Mouse (Mus musculus) cerebral cortex, adult 2 months (tissue): Measurements from ENCODE around the gene Shisa8.

Source experiments
- WGBS: fragments of 180-500 bp; shearing (Covaris S2); methylation state at CpG from one replicate; pipeline ENCODE4 v1.1.7; 2018; 5-methylcytosine and 5-hydroxymethylcytosine counted together

Shisa8 gene

DNA sequence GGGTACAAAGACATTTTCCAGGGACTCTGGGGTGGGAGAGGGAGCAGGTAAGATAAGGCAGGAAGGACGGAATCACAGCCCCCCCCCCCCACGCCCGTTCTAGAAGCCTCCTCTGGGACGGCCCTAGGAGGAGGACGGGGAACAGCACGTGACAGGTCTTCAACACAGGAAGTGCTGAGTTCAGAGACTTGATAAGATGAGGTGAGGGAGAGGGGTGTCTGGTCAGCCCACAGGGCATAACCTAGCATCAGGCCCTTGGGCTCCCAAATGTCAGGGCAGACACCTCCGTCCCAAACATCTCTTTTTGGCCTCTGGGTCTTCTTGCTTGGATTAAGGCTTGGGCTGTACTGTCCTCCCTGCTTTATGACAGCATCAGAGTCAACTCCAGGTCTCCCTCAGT lies 10.6 kb upstream of the Shisa8 start:
- 75% methylated on average over 7 of the region's 7 CpGs for WGBS

- WGBS: 71% methylated on average over 14 of the region's 14 CpGs
Observed at GRCm38 (mm10) chr15:82221104-82221860, 8.7 kb upstream of the Shisa8 start.

DNA sequence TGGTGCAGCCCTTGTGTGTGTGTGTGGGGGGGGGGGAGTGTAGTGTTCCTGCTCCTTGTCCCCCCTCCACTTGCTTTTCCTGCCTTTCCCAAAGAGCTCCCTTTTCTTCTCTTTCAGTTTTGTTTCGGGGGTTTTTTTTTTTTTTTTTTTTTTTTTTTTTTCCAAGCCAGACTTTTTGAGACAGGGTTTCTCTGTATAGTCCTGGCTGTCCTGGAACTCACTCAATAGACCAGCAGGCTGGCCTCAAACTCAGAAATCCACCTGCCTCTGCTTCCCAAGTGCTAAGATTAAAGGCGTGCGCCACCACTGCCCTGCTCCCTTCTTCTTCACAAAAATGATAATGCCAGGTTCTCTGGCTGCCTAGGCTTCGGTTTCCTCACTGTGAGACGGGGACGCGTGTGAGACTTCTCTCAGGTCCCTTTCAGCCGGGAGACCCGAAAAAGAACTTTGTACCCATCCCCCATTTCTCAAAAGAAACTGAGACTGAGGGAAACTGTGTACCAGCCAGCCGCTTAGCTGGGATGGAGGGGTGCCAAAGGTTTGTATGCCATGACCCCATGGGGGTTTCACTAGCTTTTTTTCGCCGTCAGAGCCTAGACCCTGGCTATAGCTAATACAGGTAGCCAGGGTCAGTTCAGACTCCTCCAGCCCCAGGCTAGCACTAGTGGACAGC lies 7.5 kb upstream of the Shisa8 start:
- WGBS: 63% methylated on average over 11 of the region's 12 CpGs

GRCm38 (mm10) chr15:82218778-82219666 lies 6.4 kb upstream of the Shisa8 start:
- 81% methylated on average over 26 of the region's 26 CpGs for WGBS

- WGBS: 65% methylated on average over 9 of the region's 9 CpGs
Observed at GRCm38 (mm10) chr15:82217980-82218379, 5.4 kb upstream of the Shisa8 start.

DNA sequence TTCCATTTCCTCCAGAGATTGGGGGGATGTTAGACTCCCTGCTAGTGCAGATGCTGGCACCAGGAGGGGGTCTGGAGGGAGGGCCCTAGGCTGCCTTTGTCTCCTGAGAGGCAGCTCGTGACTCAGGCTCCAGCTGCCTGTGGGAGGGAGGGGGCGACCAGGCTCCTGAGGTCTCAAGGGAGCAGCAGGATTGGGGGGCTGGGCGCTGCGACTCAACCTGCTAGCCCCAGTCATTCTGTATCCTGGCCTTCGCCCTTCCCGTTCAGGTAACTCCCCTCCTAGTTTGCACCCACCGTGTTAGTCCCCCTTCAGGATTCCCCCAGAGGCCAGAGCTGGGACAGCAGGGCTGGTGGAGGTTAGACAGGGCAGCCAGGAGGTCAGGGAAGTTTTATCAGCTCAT lies 4.4 kb upstream of the Shisa8 start:
- 72% methylated on average over 7 of the region's 7 CpGs for WGBS

GRCm38 (mm10) chr15:82216142-82216827 lies 3.7 kb upstream of the Shisa8 start:
- WGBS: 41% methylated on average over 20 of the region's 20 CpGs

GRCm38 (mm10) chr15:82215332-82216046 lies 2.9 kb upstream of the Shisa8 start:
- 30% methylated on average over 11 of the region's 11 CpGs for WGBS

GRCm38 (mm10) chr15:82213222-82213621 lies 607 bp upstream of the Shisa8 start:
- 57% methylated on average over 4 of the region's 4 CpGs for WGBS

DNA sequence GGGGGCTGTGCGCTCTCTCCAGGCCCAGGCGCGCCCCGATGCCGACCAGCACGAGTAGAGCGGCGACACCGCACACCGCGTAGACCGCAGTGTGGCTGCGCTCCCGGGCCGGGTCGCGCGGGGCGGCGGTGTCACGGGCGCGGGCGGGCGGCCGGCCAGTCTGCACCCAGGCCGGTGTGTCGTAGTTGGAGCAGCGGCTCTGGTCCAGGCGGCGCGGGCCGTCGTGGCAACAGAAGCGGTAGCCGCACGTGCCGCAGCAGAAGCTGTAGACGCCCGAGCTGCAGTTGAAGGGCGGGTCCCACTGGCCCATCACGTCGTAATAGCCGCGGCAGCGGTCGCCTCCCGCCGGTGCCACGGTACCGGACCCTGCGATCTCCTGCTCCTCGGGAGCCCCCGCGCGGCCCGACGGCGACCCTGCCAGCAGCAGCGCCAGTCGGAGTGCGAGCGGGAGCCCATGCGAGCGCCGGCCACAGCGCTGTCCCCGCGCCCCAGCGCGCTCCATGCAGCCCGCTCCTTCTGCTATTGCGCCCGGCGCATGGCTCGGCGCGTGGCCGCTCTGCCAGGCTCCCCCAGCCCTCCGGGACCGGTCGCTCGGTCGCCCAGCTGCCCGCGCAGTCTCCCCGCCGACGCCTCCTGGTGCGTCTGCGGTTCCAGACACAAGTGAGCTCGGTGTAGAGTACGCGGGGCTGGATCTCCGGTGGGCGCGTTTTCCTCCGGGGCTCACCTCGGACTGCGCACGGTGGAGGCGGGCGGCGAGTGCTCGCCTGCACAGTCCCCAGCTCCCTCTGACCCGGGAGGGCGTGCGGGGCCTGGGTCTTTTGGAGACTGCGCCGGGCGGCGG lies 484 bp downstream of the Shisa8 start:
- under 1% methylated on average over 112 of the region's 112 CpGs for WGBS

GRCm38 (mm10) chr15:82211281-82211680 lies 1.3 kb downstream of the Shisa8 start:
- 5% methylated on average over 11 of the region's 11 CpGs for WGBS

DNA sequence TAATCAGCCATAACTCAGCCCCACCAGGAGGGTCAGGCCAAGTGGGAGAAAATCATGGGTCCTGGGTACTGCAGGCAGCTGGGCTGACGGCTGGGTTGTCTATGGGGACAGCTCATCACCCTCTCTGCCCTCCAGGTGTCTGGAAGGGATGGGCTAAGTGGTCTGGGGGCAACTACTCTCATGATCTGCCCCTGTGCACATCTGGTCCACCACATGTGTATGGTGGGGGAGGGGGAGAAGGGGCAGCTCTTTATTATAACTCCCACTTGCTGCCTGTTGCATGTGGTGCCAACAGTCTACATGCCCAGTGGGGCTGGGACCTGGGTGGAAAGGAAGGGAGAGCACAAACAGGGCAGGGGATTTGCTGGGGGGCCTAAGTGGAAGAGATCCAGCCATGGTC lies 1.8 kb downstream of the Shisa8 start:
- WGBS: 77% methylated on average over 1 of the region's 1 CpGs

DNA sequence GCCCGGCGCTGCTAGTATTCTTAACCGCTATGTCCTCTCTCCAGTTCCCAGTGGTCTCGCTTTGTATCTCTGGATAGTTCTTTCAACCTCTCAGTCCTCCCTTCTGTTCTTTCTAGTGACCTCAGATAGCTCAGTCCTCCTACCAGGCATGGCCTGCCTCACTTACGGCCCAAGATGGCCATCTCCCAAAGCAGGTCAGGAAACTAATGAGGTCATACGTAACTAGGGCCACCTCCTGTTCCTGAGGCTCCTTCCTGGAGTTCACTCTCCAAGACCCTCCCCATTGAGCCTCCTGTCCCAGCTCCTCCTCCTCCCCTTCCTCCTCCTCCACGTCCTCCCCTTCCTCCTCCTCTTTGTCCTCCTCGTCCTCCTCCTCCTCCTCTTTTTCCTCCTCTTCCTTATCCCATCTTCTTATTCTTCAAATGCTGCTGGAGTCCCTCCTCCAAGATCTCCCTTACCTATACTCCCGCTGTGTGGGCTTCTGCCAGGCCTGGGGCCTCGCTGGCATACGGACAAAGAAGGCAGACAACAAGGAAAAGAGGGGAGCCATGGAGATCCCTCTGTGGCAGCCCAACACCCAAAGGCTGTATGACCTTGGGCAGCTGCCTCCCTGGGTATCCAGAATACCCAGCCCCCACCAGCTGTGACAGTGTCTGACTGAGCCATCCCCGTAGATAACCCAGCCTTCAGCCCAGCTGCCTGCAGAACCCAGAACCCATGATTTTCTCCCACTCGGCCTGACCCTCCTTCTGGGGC lies 3.1 kb downstream of the Shisa8 start:
- WGBS: 82% methylated on average over 13 of the region's 13 CpGs

DNA sequence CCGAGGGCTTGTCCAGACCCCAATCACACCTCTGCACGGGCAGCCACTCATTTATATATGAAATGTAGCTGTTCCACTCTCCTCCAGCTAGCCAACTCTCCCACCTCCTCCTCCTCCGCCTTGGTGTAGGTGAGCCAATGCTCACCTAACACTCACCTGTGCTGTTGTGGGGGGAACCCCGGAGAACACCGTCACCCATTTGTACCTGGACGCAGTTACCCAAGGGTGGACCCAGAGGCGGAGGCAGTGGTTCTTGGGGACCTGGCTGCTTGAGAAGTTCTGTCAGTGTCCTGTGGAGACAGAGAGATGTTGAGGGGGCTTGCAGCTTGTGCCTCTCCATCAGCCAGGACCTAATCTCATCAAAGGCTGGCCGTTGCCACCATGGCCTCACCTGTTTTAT lies 4.3 kb downstream of the Shisa8 start:
- 84% methylated on average over 8 of the region's 8 CpGs for WGBS

- 37% methylated on average over 30 of the region's 30 CpGs for WGBS
Observed at GRCm38 (mm10) chr15:82207504-82208219, 5.0 kb downstream of the Shisa8 start.

DNA sequence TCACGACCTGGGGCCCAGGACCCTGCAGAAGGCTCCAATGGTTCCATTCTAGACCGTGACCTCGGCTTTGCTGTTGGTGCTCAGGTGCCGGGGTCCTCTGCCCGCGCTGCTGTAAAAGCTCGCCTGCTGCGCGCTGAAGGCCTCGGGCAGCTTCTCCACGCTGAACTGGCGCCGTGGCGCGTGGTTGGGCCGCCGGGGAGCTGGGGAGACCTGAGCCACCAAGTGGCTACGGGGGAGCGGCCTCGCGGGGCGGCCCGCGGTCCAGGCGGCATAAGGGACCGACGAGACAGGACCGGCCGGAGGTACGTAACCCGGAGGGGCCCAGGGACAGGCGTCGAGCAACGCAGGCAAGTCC lies 5.5 kb downstream of the Shisa8 start:
- 42% methylated on average over 34 of the region's 34 CpGs for WGBS

DNA sequence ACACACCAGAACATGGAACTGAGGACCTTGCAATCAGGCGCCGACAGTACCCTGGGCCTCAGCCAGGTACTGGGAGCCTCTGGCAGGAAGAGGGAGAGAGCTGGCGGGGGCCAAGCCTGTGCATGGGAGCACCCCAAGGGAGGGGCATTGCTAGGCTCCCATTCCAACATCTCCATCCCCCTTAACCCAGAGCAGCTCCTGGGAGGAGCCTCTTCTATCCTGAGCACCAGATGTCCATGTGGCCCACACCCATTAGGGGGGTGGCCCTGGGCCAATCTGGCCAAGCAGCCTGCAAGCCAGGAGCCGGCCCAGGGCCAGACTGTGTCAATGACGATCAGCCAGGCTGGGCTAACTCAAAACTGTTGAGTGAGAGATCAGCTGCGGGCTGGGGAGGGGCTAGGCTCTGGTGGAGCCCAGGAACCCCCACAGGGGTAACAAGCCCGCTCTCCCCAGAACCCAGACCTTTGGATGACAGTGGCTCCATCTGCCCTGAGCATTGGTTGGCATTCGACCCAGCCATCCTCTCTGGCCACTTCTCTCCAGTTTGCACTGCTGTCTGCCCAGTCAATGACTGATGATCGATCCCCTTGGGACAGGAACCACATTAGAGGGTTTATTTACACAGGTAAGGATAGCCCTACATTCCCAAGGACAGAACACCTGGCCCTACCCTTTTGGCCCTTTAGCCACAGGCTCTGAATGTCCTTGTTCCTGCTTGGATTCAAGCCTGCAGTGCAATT lies 6.1 kb downstream of the Shisa8 start:
- 47% methylated on average over 9 of the region's 9 CpGs for WGBS

DNA sequence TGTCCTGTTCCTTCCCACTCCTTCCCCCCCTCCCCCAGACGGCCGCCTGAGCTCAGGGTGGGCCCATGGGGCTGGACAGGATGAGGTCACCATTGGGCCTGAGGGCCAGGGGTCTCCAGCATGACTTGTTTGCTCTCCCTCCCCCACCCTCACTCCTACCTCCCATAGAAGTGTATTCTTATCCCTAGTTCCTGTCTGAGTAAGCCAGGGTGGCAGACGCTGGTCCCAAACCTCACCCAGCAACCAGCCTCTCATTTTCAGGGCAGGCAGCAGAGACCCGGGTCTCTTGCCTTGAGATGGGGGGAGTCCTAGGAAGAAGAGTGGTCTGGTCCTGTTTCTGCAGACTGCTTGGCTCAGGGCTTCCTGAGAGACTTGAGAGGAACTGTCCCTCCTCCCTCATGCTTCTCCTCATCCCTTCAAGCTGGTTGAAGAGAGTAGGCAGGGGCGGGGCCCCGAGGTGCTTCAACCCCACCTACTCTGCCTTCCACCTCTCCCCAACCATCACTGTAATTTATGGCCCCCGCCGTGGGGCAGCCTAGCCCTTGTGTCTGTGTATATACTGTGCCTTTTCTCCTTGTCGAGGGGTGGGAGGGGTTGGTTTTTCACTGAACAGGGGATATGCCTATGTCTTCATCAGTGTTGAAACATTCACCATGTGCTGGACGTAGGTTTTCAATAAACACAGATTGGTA lies 7.8 kb downstream of the Shisa8 start:
- 62% methylated on average over 10 of the region's 10 CpGs for WGBS
